Comparison of ENCODE assay signal across 16 mouse cellular contexts in genomic region chr11:43270256-43270806, GRCm38 (mm10).
DNase-seq lines count a peak whose midpoint lies in the region; ATAC-seq lines count a peak whose summit lies in the region.
"Had no signal": no experiment of that assay in that cellular context is flagged by ENCODE, and none has a peak within 500 bp of the region (broad histone marks: within the 10 kb centered on the region; RNA-seq: fewer than 3 reads in every experiment).

No protein-coding gene starts in this region.

- no peaks in the 10 kb centered on the region for H3K36me3 ChIP-seq in forebrain, embryonic 16.5 days (ENCODE audit: control insufficient read depth, insufficient read depth)
- H3K36me3 ChIP-seq in neural tube, embryonic 15.5 days, result no peaks in the 10 kb centered on the region
- H3K36me3 ChIP-seq: liver, embryonic 13.5 days had no signal

- 0 out of 2 replicates have a peak overlapping the region, but pooled peaks have one; percentile 15 for H3K27ac ChIP-seq in forebrain, embryonic 16.5 days (ENCODE audit: low read length)
- 0 out of 2 replicates have a peak overlapping the region, but pooled peaks have one; percentile 33 for H3K27ac ChIP-seq in neural tube, embryonic 15.5 days (replicated peaks)
- H3K27ac ChIP-seq: liver, embryonic 13.5 days had no signal

- peak overlapping the region; percentile 47 for H3K4me2 ChIP-seq in forebrain, embryonic 16.5 days (ENCODE audit: low read length)
- H3K4me2 ChIP-seq in neural tube, embryonic 15.5 days, result peak overlapping the region; percentile 38
- H3K4me2 ChIP-seq: liver, embryonic 13.5 days had no signal

- no peak overlapping the region for H3K9ac ChIP-seq in forebrain, embryonic 16.5 days (replicated peaks; ENCODE audit: low read depth, low read length)
- H3K9ac ChIP-seq in neural tube, embryonic 15.5 days (replicated peaks), result no peak overlapping the region
- H3K9ac ChIP-seq: liver, embryonic 13.5 days had no signal

- peak; percentile 11 to 30 for DNase-seq in layer of hippocampus, adult 18-20 months (ENCODE audit: low spot score in 2 of 2)
- DNase-seq in layer of hippocampus, adult 9-10 months (ENCODE audit: low spot score), result no peak
- DNase-seq in layer of hippocampus, postnatal 36 days, result peak; percentile 15 to 27
- DNase-seq in cerebellum, adult 8-10 months, result no peak
- DNase-seq in cerebellum, adult 9-11 months, result no peak
- no peak for DNase-seq in heart, postnatal 25 days (ENCODE audit: low spot score)
- DNase-seq: adrenal gland, postnatal 14 days; cerebellum, postnatal 10 days; heart, adult 18-20 months; liver, embryonic 13.5 days; thymus, postnatal 4 days had no signal

- peak; percentile 93 for ATAC-seq in forebrain, embryonic 16.5 days
- peak; percentile 50; the same call in 1 of the 2 replicates for ATAC-seq in neural tube, embryonic 15.5 days (ENCODE audit: low FRiP score)
- ATAC-seq: CD4-positive, CD25-positive, alpha-beta regulatory T cell, adult 4 months; Patski had no signal

- intact Hi-C loops in heart, postnatal 25 days (cut with DNase I), result loop anchor here (5.0 kb wide), 1 partner anchor 77 kb away; no protein-coding TSS in a partner anchor

- H3K27me3 ChIP-seq in forebrain, embryonic 16.5 days (replicated peaks; ENCODE audit: control insufficient read depth, insufficient read depth, low read length), result no peaks in the 10 kb centered on the region
- no peaks in the 10 kb centered on the region for H3K27me3 ChIP-seq in neural tube, embryonic 15.5 days (replicated peaks)
- H3K27me3 ChIP-seq: liver, embryonic 13.5 days; megakaryocyte, embryonic 14.5 days; Patski had no signal

- WGBS in forebrain, embryonic 16.5 days, result 9% methylated on average over 10 of the region's 10 CpGs
- WGBS in neural tube, embryonic 15.5 days, result 42% methylated on average over 10 of the region's 10 CpGs

- H3K4me1 ChIP-seq in forebrain, embryonic 16.5 days (replicated peaks; ENCODE audit: control insufficient read depth, insufficient read depth, low read length), result peaks cover 13% of the 10 kb centered on the region
- H3K4me1 ChIP-seq in neural tube, embryonic 15.5 days, result peaks cover 14% of the 10 kb centered on the region
- H3K4me1 ChIP-seq: liver, embryonic 13.5 days; megakaryocyte, embryonic 14.5 days had no signal

- no peak overlapping the region; the same call in 1 of the 2 replicates for H3K4me3 ChIP-seq in forebrain, embryonic 16.5 days (replicated peaks; ENCODE audit: low read length)
- no peak overlapping the region for H3K4me3 ChIP-seq in neural tube, embryonic 15.5 days (replicated peaks)
- H3K4me3 ChIP-seq: liver, embryonic 13.5 days; megakaryocyte, embryonic 14.5 days had no signal

- H3K9me3 ChIP-seq in forebrain, embryonic 16.5 days (ENCODE audit: control insufficient read depth, low read length), result no peaks in the 10 kb centered on the region
- H3K9me3 ChIP-seq in neural tube, embryonic 15.5 days (replicated peaks), result no peaks in the 10 kb centered on the region
- H3K9me3 ChIP-seq: liver, embryonic 13.5 days; megakaryocyte, embryonic 14.5 days had no signal

Comparison
In these comparisons a context has a peak if more than half of its experiments do, and no peak if none do; other contexts are left out.
1. DNase-seq: peak in layer of hippocampus, adult 18-20 months (2 of 2) and layer of hippocampus, postnatal 36 days (2 of 2); none in layer of hippocampus, adult 9-10 months (single experiment), cerebellum, adult 8-10 months (single experiment), cerebellum, adult 9-11 months (single experiment) and heart, postnatal 25 days (single experiment).